Mouse (Mus musculus) frontal cortex, postnatal 10 days (tissue): ENCODE measurements around the gene Fmnl3.

ENCODE experiments used
- DNase-seq, 2 experiments: peaks; one replicate each; pipeline ENCODE4 v3.0.0; 2022; ENCODE audit warnings: low spot score in 2 of 2, mixed read lengths in 1 of 2

Fmnl3 gene

DNA sequence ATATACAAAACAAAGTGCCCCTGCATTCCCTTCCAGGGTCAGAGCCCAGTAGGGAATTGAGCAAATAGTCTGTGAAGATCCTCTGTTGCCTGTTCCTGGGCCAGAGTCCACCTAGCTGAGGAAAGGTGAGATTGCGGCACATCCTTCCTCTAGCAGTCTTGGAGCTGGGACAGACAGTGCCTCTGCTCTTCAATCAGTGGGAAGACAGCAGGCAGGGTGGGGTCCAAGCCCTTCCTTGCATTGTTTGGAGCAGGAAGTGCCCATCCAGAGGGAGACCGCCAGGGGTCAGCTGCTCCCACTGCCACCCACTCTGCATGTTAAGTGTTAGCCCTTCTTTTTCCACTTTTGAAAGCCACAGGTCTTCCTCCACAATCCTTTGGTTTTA, 53.0 kb downstream of the Fmnl3 start:
- no peak for DNase-seq

DNA sequence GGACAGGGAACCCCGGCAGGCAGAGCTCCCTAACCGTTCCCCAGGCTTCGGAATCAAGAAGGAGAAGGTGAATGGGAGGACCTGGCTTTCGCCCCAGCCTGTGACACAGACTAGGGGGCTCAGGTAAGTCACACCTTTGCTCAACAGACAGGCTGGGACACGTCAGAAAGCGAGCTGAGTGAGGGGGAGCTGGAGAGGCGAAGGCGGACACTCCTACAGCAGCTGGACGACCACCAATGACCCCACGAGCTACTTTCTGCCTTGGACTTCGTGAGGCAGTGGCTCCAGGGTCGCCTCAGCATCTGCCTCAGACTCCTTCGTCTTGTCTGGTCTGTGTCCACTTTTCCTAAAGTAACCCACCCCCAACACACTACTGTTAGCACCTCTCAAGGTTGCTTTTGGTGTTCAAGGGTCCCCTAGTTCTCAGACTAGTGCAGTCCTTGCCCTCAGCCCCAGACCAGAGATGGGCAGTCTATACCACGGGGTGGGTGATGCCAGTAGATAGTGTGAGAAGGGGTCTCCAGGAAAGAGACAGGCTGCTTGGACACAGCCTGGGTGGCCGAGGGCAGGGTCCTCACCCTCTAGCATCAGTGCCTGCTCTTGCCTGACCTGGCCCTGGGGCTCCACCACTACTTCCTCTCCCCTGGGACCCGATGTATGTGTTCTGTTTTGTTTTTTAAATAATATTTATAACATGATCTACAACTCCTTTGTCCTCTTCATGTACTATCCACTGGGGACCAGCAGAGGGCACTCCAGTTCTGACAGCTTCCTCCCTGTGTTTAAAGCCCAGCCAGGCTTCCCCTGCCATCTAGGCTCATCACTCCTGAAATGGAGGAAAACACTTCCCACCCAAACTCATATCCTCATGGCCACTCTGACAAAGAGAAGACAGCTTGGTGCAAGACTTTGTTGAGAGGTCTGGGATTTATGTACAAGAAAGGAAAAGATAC, 53.7 kb downstream of the Fmnl3 start:
- peak; percentile 59 to 73 for DNase-seq

DNA sequence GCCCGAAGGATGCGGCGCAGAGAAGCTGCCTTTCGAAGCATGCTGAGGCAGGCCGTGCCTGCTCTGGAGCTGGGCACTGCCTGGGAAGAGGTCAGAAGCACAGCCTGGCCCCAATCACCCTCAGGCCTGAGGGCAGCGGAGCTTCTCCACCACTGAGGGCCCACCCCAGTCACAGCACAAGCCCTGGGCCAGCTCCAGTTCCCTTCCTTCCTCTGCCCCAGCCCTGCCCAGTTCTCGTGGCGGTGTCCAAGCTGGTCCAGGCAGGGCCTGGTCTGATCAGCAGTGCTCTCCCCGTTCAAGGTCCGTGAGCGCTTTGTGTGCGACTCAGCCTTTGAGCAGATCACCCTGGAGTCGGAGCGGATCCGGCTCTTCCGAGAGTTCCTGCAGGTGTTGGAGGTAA, 55.4 kb downstream of the Fmnl3 start:
- DNase-seq = no peak

DNA sequence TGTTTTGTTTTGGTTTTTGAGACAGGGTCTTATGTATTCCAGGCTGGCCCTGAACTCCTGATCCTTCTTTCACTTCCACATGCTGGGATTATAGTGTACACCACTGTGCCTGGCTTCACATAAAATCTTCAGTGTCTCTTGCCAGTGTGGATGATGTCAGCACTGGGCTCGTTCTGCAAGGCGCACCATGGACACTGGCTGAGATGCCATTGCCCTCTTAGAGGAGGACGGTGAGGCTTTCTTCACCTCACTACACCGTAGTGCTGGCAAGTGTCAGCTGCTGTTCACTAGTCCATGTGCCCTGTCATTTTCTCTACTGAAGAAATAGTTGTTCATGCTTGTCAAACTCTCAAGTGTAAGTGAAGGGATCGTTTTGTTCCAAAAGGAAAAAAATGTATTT, 59.7 kb downstream of the Fmnl3 start:
- no peak for DNase-seq

DNA sequence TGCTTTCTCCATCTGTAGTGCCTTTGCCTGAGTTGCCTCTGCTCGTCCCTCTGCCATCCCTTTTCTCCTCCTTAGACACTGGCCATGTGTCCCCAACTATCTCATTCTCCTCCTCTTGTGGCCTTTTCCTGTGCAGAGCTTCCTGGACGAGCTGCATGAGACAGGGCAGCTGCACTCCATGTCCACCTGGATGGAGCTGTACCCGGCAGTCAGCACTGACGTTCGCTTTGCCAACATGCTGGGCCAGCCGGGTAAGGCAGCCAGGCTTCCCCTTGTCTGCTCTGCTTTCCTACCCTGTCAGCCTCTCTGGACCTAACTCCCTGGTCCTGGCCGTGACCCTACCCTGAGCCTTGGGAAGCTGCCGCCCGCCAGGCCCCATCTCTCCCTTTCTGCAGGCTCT, 60.7 kb downstream of the Fmnl3 start:
- no peak for DNase-seq

DNA sequence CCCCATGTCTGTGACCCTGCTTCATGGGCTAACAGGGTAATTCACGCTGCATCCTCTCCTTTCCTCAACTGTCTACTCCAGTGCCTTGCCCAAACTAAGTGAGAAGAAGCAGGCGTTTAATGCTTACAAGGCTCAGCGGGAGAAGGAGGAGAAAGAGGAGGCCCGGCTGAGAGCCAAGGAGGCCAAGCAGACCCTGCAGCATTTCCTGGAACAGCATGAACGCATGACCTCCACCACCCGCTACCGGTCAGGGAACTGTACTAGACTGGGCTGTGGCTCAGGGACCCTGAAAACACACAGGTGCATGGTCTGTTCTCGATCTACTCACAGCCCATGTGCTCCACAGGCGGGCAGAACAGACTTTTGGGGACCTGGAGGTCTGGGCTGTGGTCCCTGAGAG, 62.8 kb downstream of the Fmnl3 start:
- DNase-seq = no peak

DNA sequence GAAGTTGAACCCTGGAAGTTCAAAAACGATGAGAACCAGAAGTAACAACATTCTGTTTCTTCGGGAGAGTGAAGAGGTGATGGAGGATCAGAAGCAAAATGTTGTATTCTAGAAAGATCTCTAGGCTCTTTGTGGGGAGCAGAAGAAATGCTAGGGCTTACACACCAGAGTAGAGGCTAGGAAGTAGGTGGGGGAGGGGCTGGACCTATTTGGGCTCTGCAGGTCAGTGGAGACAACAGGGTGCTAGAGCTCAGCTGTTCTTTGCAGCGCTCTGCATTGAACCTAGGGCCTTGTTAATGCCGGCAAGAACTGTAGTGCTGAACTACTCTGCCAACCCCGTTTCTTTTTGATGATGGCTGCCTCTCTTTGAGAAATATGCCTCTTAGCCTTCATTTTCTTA, 74.1 kb downstream of the Fmnl3 start:
- DNase-seq = no peak

DNA sequence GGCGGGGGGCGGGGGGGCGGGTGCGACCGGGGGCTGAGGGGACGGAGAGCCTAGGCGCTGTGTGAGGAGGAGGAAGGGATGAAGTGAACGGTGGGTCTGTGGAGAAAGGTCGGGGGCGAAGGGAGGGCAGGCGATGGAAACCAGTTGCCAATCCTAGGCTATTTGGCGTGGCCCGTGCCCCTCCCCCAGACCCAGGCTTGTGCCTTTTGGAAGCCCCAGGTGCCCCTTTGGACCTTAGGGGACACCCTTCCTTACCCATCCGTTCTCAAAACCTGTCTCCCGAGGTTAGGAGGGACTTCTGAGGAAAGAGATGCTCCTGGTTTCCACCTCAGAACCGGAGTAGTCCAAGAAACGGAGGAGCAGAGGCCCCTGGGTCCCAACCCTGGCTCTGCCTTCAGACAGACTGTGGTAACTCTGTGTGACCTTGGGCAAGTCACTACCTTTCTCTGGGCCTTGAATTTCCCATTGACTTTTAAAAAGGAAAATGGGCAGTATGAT, 74.7 kb downstream of the Fmnl3 start, which contains the start of gene Fam186b:
TSS of gene Fam186b (minus strand) at position 405 of the 498 bp plus-strand sequence.
- DNase-seq = peak in 1 of 2 experiments; percentile 51

DNA sequence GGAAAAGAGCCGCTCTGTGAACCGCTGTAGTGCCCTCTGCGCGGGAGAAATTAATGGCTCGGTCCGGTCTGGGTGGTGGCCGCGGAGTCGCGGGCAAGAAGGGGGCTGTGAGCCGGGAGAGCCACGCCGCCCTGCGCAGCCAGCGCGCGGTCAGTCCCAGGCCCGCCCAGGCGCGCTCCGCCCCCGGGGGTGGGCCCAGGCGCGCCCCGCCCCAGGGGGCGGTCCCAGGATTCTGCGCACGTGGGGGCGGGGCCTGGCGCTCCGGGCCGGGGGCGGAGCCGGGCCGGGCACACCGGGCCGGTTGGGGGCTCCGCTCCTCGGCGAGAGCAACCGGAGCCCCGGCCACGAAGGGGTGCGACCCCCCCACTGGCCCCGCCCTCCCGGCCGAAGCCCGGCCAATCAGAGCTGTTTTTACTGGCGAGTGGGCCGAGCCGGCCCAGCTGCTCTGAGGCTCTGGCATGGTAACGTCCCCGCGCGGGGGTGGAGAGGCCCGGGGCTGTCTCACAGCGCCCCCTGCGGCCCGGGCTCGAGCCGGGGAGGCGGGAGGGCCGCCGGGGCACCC, 75.4 kb downstream of the Fmnl3 start, which contains the start of gene Prpf40b:
TSS of gene Prpf40b (plus strand) at position 275 of the 562 bp plus-strand sequence.
- DNase-seq = peak; percentile 96

DNA sequence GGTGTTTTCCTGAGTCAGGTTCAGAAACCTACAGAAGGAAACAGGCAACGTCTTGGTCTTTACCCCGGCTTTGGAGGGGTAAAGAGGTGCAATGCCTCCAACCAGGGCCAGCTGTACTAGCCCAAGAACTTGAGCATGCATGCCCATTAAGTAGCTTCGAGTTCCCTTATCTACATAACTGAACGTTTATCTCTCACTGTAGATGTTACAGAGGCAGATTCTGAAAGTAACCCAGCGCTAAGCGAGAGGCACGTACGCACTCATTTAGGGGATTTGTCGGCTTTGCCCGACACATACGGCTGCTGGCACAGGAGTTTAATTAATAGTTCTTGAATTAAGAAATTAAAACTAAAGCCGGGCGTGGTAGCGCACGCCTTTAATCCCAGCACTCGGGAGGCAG, 76.0 kb downstream of the Fmnl3 start:
- no peak for DNase-seq

DNA sequence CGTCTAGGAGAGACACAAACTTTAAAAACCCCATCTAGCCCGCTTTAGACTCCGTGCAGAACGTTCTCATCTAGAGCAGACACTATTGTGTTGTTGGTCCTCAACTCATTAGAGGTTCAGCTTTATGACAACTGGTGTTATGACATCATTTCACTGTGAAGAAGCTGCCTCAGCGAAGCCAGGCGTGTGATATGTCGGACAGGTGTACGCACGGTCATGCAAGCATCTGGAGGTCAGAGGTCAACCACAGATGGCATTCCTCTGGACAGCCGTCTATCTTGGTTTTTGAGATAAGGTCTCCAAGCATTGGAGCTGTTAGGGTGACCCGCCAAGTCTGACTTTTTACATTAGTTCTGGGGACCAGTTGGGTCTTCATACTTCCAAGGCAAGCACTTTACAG, 79.7 kb downstream of the Fmnl3 start:
- DNase-seq = no peak

DNA sequence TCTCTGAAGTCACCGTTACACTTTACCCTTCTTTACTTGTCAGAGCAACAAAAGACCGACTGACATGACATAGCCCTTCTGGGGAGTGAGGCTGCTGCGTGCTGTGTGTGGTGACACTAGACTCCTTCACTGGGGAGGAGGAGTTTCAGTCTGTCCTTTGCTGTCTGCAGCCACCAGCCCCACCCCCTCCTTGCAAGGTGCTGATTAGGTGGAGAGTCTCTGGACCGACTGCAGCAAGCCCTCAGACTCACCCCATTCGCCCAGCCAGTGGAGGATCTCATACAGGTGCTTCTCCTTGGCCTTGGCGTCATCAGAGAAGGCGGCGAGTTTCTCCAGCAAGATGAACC, 85.1 kb downstream of the Fmnl3 start:
- no peak for DNase-seq

DNA sequence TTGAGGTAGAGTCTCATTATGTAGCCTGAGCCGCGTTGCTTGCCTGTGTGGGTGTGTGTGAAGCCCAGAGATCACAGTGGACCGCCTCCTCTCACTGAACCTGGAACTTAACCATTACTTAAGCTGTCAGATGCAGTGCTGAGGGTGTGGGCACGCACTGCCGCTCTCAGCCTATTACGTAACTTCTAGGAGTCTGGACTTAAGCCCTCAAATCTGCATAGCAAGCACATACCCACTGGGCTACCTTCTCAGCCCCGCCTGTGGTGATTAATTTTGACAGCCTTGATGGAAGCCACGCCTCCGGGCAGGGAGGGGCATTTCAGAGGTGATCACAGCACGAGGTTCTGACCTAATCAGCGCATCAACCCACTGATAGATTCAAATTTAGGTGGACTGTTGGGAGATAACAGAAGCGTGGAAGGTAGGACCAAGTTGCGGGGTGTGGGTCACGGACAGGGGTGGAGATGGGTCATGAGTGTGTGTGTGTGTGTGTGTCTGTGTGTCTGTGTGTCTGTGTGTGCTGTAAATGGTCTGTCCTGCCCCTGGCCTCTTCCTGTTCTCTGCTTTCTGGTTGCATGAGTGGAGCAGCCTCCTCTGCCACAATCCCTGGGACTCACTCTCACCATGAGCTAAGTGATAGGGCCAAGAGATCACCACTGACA, 85.6 kb downstream of the Fmnl3 start:
- DNase-seq = no peak

DNA sequence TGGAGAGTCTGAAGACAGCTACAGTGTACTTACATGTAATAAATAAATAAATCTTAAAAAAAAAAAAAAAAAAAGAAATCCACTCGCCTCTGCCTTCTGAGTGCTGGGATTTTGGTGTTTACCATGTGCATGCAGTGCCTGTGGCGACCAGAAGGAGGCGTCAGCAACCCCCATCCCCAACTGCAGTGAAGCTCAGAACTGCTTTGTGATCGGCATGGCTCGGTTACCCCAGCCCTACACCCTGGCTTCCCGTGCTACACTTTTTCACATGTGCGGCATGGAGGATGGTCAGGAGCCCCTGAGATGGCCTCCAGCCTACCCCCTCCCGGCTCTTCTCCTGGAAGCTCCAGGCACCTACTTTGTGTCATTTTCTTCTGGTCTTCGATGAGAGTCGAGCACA, 86.8 kb downstream of the Fmnl3 start:
- no peak for DNase-seq

DNA sequence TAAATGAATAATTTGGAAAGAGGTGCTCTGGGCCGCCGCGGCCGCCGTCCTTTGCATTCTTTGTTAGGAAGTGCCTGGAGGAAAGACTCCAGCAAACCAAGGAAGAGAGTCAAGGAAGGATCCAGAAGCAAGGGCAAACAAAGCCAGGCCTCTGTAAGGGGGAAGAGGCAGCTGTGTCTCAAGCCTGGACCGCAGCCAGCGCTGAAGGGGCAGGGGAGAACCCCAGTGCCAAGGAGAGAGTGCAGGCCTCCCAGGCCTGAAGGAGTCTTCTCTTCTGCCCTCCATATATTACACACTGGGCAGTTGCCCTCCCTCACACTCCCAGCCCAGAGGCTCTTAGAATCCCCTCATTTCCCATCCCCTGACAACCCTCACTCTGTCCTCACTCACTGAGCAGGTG, 92.0 kb downstream of the Fmnl3 start:
- DNase-seq = no peak

DNA sequence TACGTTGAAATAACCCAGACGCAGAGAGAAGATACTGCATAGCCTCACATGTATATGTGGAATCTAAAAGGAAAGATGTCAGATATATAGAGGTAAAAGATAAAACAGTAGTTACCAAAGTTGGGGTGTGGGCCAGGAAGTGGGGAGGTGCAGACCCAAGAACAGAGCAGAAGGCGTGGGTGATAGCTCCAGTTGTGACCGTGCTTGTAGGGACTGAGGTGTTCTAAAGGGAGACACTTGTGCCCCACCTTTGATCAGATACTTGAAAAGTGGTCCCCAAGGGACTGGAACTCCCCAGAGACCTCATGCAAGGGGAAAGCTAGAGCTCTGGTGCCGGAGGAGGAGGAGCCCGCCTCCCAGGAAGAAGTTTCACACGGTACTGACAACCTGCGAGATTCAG, 94.2 kb downstream of the Fmnl3 start:
- no peak for DNase-seq
